Mouse (Mus musculus): ENCODE measurements around the gene Xdh.

- TF ChIP-seq FLI1 (IDR thresholded peaks at IDR 0.05; ENCODE audit: low read length): no peak
- TF ChIP-seq GATA1 (IDR thresholded peaks at IDR 0.05; ENCODE audit: borderline replicate concordance, low read length): no peak
Observed at GRCm38 (mm10) chr17:73837244-73837643, 112.8 kb downstream of the Xdh start.
